Mouse (Mus musculus): ENCODE measurements at regions not wholly inside any gene's neighbourhood (a gene's known extent, or its start where the extent isn't known, plus 50 kb on each side); places are given as distances from the start of the nearest gene placed in this dataset.

GRCm38 (mm10) chr17:4804013-4804412 is 190.1 kb upstream of the Arid1b start:
- ATAC-seq (ENCODE audit: insufficient number of reproducible peaks, low FRiP score), result no peak
- WGBS, result 65% methylated on average over 4 of the region's 4 CpGs
- no peak overlapping the region for H3K27ac ChIP-seq (ENCODE audit: poor library complexity, severe bottlenecking)

GRCm38 (mm10) chr17:4806051-4806450 is 188.1 kb upstream of the Arid1b start:
- ATAC-seq (ENCODE audit: insufficient number of reproducible peaks, low FRiP score), result no peak
- H3K27ac ChIP-seq (ENCODE audit: poor library complexity, severe bottlenecking), result no peak overlapping the region
- no peak overlapping the region for H3K4me2 ChIP-seq
- no peaks in the 10 kb centered on the region for H3K27me3 ChIP-seq (replicated peaks)
- WGBS, result 53% methylated on average over 5 of the region's 5 CpGs
- H3K36me3 ChIP-seq, result no peaks in the 10 kb centered on the region
- no peaks in the 10 kb centered on the region for H3K4me1 ChIP-seq (replicated peaks)
- no peak overlapping the region for H3K9ac ChIP-seq
- H3K9me3 ChIP-seq (replicated peaks), result no peaks in the 10 kb centered on the region
- H3K4me3 ChIP-seq, result no peak overlapping the region

More at GRCm38 (mm10) chr17:4804013-4804412, 190.1 kb upstream of the Arid1b start:
- H3K4me1 ChIP-seq (replicated peaks), result no peaks in the 10 kb centered on the region
- no peak overlapping the region for H3K9ac ChIP-seq
- no peaks in the 10 kb centered on the region for H3K36me3 ChIP-seq
- H3K9me3 ChIP-seq (replicated peaks), result no peaks in the 10 kb centered on the region
- H3K4me3 ChIP-seq, result no peak overlapping the region
- H3K27me3 ChIP-seq (replicated peaks), result no peaks in the 10 kb centered on the region
- H3K4me2 ChIP-seq, result no peak overlapping the region

- Histone ChIP-seq H3K36me3 (no peaks in the 10 kb centered on the region), H3K4me3 (no peak overlapping the region), H3K27ac (ENCODE audit: poor library complexity, severe bottlenecking) (no peak overlapping the region), H3K4me1 (replicated peaks) (no peaks in the 10 kb centered on the region), H3K9me3 (replicated peaks) (no peaks in the 10 kb centered on the region), H3K9ac (no peak overlapping the region), H3K4me2 (no peak overlapping the region), H3K27me3 (replicated peaks) (no peaks in the 10 kb centered on the region)
- 74% methylated on average over 3 of the region's 3 CpGs for WGBS
- ATAC-seq (ENCODE audit: insufficient number of reproducible peaks, low FRiP score), result no peak
These were observed 185.2 kb upstream of the Arid1b start for GRCm38 (mm10) chr17:4808926-4809325.

- H3K27ac ChIP-seq (ENCODE audit: poor library complexity, severe bottlenecking), result no peak overlapping the region
- no peaks in the 10 kb centered on the region for H3K4me1 ChIP-seq (replicated peaks)
- H3K9ac ChIP-seq, result no peak overlapping the region
- no peaks in the 10 kb centered on the region; the same call in 1 of the 2 replicates for H3K27me3 ChIP-seq (replicated peaks)
- WGBS, result 98% methylated on average over 3 of the region's 3 CpGs
- ATAC-seq (ENCODE audit: insufficient number of reproducible peaks, low FRiP score), result no peak
- H3K4me2 ChIP-seq, result no peak overlapping the region
- H3K36me3 ChIP-seq, result no peaks in the 10 kb centered on the region
- no peaks in the 10 kb centered on the region for H3K9me3 ChIP-seq (replicated peaks)
- H3K4me3 ChIP-seq, result no peak overlapping the region
These were observed 180.9 kb upstream of the Arid1b start for GRCm38 (mm10) chr17:4813232-4813631.

- Histone ChIP-seq H3K9me3 (replicated peaks) (no peaks in the 10 kb centered on the region), H3K27me3 (replicated peaks) (no peaks in the 10 kb centered on the region; the same call in 1 of the 2 replicates), H3K4me3 (no peak overlapping the region), H3K4me1 (replicated peaks) (no peaks in the 10 kb centered on the region), H3K9ac (no peak overlapping the region), H3K36me3 (no peaks in the 10 kb centered on the region), H3K4me2 (no peak overlapping the region), H3K27ac (ENCODE audit: poor library complexity, severe bottlenecking) (no peak overlapping the region)
- 69% methylated on average over 6 of the region's 6 CpGs for WGBS
- no peak for ATAC-seq (ENCODE audit: insufficient number of reproducible peaks, low FRiP score)
These were observed 180.5 kb upstream of the Arid1b start for GRCm38 (mm10) chr17:4813666-4814065.

GRCm38 (mm10) chr17:4825221-4825895 is 168.8 kb upstream of the Arid1b start:
- Histone ChIP-seq H3K27me3 (replicated peaks) (no peaks in the 10 kb centered on the region), H3K9ac (no peak overlapping the region), H3K4me3 (no peak overlapping the region), H3K4me1 (replicated peaks) (no peaks in the 10 kb centered on the region), H3K27ac (ENCODE audit: poor library complexity, severe bottlenecking) (no peak overlapping the region), H3K9me3 (replicated peaks) (no peaks in the 10 kb centered on the region), H3K4me2 (no peak overlapping the region), H3K36me3 (no peaks in the 10 kb centered on the region)
- ATAC-seq (ENCODE audit: insufficient number of reproducible peaks, low FRiP score), result no peak
- WGBS, result 70% methylated on average over 8 of the region's 8 CpGs

- WGBS, result 54% methylated on average over 7 of the region's 7 CpGs
These were observed 160.1 kb upstream of the Arid1b start for GRCm38 (mm10) chr17:4834065-4834464.

GRCm38 (mm10) chr17:4834571-4834970 is 159.6 kb upstream of the Arid1b start:
- H3K36me3 ChIP-seq, result no peaks in the 10 kb centered on the region
- H3K9ac ChIP-seq, result no peak overlapping the region
- no peak overlapping the region for H3K4me2 ChIP-seq
- no peak overlapping the region for H3K4me3 ChIP-seq
- no peaks in the 10 kb centered on the region; the same call in 1 of the 2 replicates for H3K4me1 ChIP-seq (replicated peaks)
- no peaks in the 10 kb centered on the region for H3K27me3 ChIP-seq (replicated peaks)
- H3K27ac ChIP-seq (ENCODE audit: poor library complexity, severe bottlenecking), result no peak overlapping the region
- 66% methylated on average over 7 of the region's 7 CpGs for WGBS
- no peak for ATAC-seq (ENCODE audit: insufficient number of reproducible peaks, low FRiP score)
- H3K9me3 ChIP-seq (replicated peaks), result 0 out of 2 replicates have a peak, but pooled peaks cover 2% of the 10 kb centered on the region

More at GRCm38 (mm10) chr17:4834065-4834464, 160.1 kb upstream of the Arid1b start:
- H3K4me2 ChIP-seq, result no peak overlapping the region
- H3K9me3 ChIP-seq (replicated peaks), result 0 out of 2 replicates have a peak, but pooled peaks cover 2% of the 10 kb centered on the region
- ATAC-seq (ENCODE audit: insufficient number of reproducible peaks, low FRiP score), result no peak
- H3K27me3 ChIP-seq (replicated peaks), result no peaks in the 10 kb centered on the region
- no peaks in the 10 kb centered on the region for H3K36me3 ChIP-seq
- no peak overlapping the region for H3K27ac ChIP-seq (ENCODE audit: poor library complexity, severe bottlenecking)
- H3K9ac ChIP-seq, result no peak overlapping the region
- H3K4me3 ChIP-seq, result no peak overlapping the region
- no peaks in the 10 kb centered on the region; the same call in 1 of the 2 replicates for H3K4me1 ChIP-seq (replicated peaks)

GRCm38 (mm10) chr17:4835065-4835705 is 158.9 kb upstream of the Arid1b start:
- 77% methylated on average over 8 of the region's 8 CpGs for WGBS
- Histone ChIP-seq H3K36me3 (no peaks in the 10 kb centered on the region), H3K4me1 (replicated peaks) (no peaks in the 10 kb centered on the region; the same call in 1 of the 2 replicates), H3K27ac (ENCODE audit: poor library complexity, severe bottlenecking) (no peak overlapping the region), H3K27me3 (replicated peaks) (no peaks in the 10 kb centered on the region), H3K4me3 (no peak overlapping the region), H3K4me2 (no peak overlapping the region), H3K9ac (no peak overlapping the region), H3K9me3 (replicated peaks) (0 out of 2 replicates have a peak, but pooled peaks cover 2% of the 10 kb centered on the region)
- ATAC-seq (ENCODE audit: insufficient number of reproducible peaks, low FRiP score), result no peak

GRCm38 (mm10) chr17:4840123-4840522 is 154.0 kb upstream of the Arid1b start:
- H3K27me3 ChIP-seq (replicated peaks), result no peaks in the 10 kb centered on the region
- 79% methylated on average over 3 of the region's 3 CpGs for WGBS
- no peak for ATAC-seq (ENCODE audit: insufficient number of reproducible peaks, low FRiP score)

GRCm38 (mm10) chr17:4858304-4858703 is 135.8 kb upstream of the Arid1b start:
- peaks cover 7% of the 10 kb centered on the region; the same call in 1 of the 2 replicates for H3K4me1 ChIP-seq (replicated peaks)
- WGBS, result 86% methylated on average over 3 of the region's 3 CpGs
- no peak for ATAC-seq (ENCODE audit: insufficient number of reproducible peaks, low FRiP score)
- no peaks in the 10 kb centered on the region for H3K9me3 ChIP-seq (replicated peaks)
- no peak overlapping the region for H3K4me3 ChIP-seq
- no peak overlapping the region for H3K27ac ChIP-seq (ENCODE audit: poor library complexity, severe bottlenecking)
- H3K9ac ChIP-seq, result no peak overlapping the region
- H3K4me2 ChIP-seq, result no peak overlapping the region
- H3K27me3 ChIP-seq (replicated peaks), result no peaks in the 10 kb centered on the region
- no peaks in the 10 kb centered on the region for H3K36me3 ChIP-seq

More at GRCm38 (mm10) chr17:4840123-4840522, 154.0 kb upstream of the Arid1b start:
- Histone ChIP-seq H3K4me2 (no peak overlapping the region), H3K4me1 (replicated peaks) (no peaks in the 10 kb centered on the region), H3K9me3 (replicated peaks) (no peaks in the 10 kb centered on the region), H3K27ac (ENCODE audit: poor library complexity, severe bottlenecking) (no peak overlapping the region), H3K36me3 (no peaks in the 10 kb centered on the region), H3K9ac (no peak overlapping the region), H3K4me3 (no peak overlapping the region)
